Mouse (Mus musculus) heart, postnatal 0 days (tissue): ENCODE results near the gene Tuba1a.

Experiments
- CTCF ChIP-seq: IDR thresholded peaks from 2 replicates; pipeline ENCODE4 v1.5.1; 2016; ENCODE audit warnings: antibody characterized with exemption, control low read depth, low read depth
- EP300 ChIP-seq: IDR thresholded peaks from 2 replicates; pipeline ENCODE4 v1.6.1; 2016; ENCODE audit warnings: antibody characterized with exemption, low read depth

DNA sequence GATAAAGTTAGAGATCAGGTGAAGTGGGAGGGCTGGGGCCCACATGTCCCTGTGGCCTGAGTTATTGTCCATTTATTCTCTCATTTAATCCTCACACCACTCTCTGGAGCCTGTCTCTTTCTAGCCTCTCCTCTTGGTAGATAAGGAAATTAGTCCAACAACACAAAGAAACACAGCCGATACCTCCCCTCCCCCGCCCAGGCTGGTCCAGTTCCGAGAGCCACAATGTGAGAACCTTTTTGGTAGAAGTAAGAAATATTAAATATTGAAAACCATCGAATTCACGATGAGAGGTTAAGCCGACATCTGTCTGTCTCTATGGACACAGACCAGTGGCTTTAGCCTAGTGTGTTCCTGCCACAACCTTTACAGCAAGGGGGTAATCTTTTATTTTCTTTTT lies 31.2 kb upstream of the Tuba1a start:
- TF ChIP-seq CTCF: no peak
- no peak for TF ChIP-seq EP300
